Mouse (Mus musculus) kidney, embryonic 14.5 days (tissue): ENCODE data around the gene Ppm1l. TPM values are rescaled to one million over a fixed set of nuclear protein-coding genes. Genes with fewer than 3 reads are reported as not detected.

Experiments
- ATAC-seq: fragments of 200-750 bp; cut with Nextera tagmentation; 2 replicates; pipeline ENCODE4 v1.8.0; 2017; ENCODE audit warnings: moderate number of reproducible peaks, mild to moderate bottlenecking, moderate TSS enrichment, moderate library complexity; ENCODE audit not compliant: low FRiP score, low TSS enrichment
- H3K27ac ChIP-seq: fragments of 300-500 bp; sonication (generic); 2 replicates; pipeline ENCODE4 v1.5.1; 2014; ENCODE audit warnings: low read depth, mild to moderate bottlenecking, low read length, moderate library complexity, mixed read lengths
- H3K27me3 ChIP-seq: fragments of 300-500 bp; sonication (generic); 2 replicates; pipeline ENCODE4 v1.6.1; 2014; ENCODE audit warnings: mild to moderate bottlenecking, low read length; ENCODE audit not compliant: control insufficient read depth, insufficient read depth
- H3K36me3 ChIP-seq: fragments of 300-500 bp; sonication (generic); 2 replicates; pipeline ENCODE4 v1.6.1; 2014; ENCODE audit warnings: low read length, mixed read lengths; ENCODE audit not compliant: control insufficient read depth, insufficient read depth
- H3K4me1 ChIP-seq: fragments of 300-500 bp; sonication (generic); 2 replicates; pipeline ENCODE4 v1.6.1; 2014; ENCODE audit warnings: low read length, mixed read lengths; ENCODE audit not compliant: control insufficient read depth, insufficient read depth
- H3K4me2 ChIP-seq: fragments of 300-500 bp; sonication (generic); replicated peaks from 2 replicates; pipeline ENCODE4 v1.6.1; 2014; ENCODE audit warnings: low read depth, mild to moderate bottlenecking, low read length
- H3K4me3 ChIP-seq: fragments of 300-500 bp; sonication (generic); 2 replicates; pipeline ENCODE4 v1.5.1; 2014; ENCODE audit warnings: mild to moderate bottlenecking, low read length
- H3K9ac ChIP-seq: fragments of 300-500 bp; sonication (generic); 2 replicates; pipeline ENCODE4 v1.6.1; 2014; ENCODE audit warnings: low read depth, mild to moderate bottlenecking, low read length, moderate library complexity
- H3K9me3 ChIP-seq: fragments of 300-500 bp; sonication (generic); 2 replicates; pipeline ENCODE4 v1.6.1; 2016; ENCODE audit warnings: low read length; ENCODE audit not compliant: control insufficient read depth
- WGBS: fragments of 180-500 bp; shearing (Covaris S2); extraction: QIAGEN DNeasy Blood & Tissue Kit; methylation state at CpG from one replicate; pipeline ENCODE4 v1.1.7; 2014; 5-methylcytosine and 5-hydroxymethylcytosine counted together
- polyA plus RNA-seq: library from polyadenylated mRNA; unstranded; fragments of >200 nt; fragmentation: Nextera tagmentation; extraction: Ambion mirVana; gene quantifications from 2 replicates; pipeline ENCODE4 v1.2.1, GENCODE M21; 2014

Gene Ppm1l
- polyA plus RNA-seq, 1 experiment from 2014 or later = 6.7 TPM

DNA sequence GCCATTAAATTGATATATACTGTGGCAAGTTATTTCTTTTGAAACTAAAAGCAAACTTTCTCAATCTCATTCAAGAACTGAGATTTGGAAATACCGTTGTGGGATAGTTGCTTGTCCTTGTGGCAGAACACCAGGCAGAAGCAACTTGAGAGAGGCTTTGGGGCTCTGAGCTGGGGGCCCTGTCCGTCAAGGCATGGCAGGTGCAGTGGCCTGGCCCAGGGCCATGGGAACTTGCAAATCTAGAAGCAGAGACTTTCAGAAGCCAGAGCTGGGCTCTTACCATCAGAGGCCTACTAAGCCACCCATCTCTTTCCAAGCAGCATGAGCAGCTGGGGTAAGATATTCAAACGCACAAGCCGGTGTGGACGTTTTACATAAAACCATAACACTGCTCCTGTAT, 139.4 kb downstream of the Ppm1l start:
- no peaks in the 10 kb centered on the region for H3K4me1 ChIP-seq
- no peaks in the 10 kb centered on the region for H3K27me3 ChIP-seq
- H3K27ac ChIP-seq = no peak overlapping the region
- 87% methylated on average over 5 of the region's 5 CpGs for WGBS
- no peak for ATAC-seq
- H3K9me3 ChIP-seq = no peaks in the 10 kb centered on the region
- no peak overlapping the region for H3K9ac ChIP-seq
- H3K4me3 ChIP-seq = no peak overlapping the region
- no peaks in the 10 kb centered on the region for H3K36me3 ChIP-seq
- H3K4me2 ChIP-seq = no peak overlapping the region

DNA sequence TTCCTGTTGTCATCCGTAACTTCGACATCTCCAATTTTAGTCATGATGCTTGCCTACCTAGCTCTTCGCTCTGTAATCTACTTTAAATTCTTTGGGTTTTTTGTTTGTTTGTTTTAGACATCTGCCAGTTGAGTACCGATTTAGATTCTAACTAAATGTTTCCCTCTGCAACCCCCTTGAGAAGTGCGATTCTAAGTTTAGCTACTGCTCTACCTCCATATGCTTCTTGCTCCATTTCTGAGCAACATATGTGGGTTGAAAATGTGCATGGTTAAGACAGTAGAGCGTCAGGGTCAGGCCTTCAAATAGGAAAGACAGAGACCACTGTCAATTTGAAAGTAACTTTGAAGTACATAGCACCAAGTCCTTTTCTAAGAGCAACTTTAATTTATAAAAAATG, 142.1 kb downstream of the Ppm1l start:
- WGBS = 92% methylated on average over 6 of the region's 6 CpGs
- H3K4me1 ChIP-seq = no peaks in the 10 kb centered on the region
- no peaks in the 10 kb centered on the region for H3K27me3 ChIP-seq
- H3K4me2 ChIP-seq = no peak overlapping the region
- no peak for ATAC-seq
- H3K27ac ChIP-seq = no peak overlapping the region
- no peaks in the 10 kb centered on the region for H3K9me3 ChIP-seq
- no peak overlapping the region for H3K4me3 ChIP-seq
- no peaks in the 10 kb centered on the region for H3K36me3 ChIP-seq
- H3K9ac ChIP-seq = no peak overlapping the region

DNA sequence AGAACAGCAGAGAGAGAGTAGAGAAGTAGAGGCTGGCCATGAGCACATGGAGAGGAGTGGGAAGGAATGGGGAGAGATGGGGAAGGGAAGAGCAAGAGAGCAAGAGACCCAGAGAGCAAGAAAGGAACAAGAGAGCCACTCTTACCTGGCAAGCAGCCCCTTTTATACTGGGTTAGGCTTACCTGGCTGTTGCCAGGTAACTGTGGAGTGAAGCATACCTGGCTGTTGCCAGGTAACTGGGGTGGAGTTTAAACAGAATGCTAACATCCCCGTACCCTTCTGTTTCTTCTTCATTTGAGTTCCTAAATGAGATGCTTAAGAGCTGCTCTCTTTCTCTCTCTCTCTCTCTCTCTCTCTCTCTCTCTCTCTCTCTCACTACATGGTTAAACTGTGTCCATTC, 145.3 kb downstream of the Ppm1l start:
- Histone ChIP-seq H3K9me3 (no peaks in the 10 kb centered on the region), H3K4me3 (no peak overlapping the region), H3K9ac (no peak overlapping the region), H3K27ac (no peak overlapping the region), H3K4me1 (no peaks in the 10 kb centered on the region), H3K27me3 (no peaks in the 10 kb centered on the region), H3K36me3 (no peaks in the 10 kb centered on the region), H3K4me2 (no peak overlapping the region)
- 86% methylated on average over 1 of the region's 1 CpGs for WGBS
- ATAC-seq = no peak

DNA sequence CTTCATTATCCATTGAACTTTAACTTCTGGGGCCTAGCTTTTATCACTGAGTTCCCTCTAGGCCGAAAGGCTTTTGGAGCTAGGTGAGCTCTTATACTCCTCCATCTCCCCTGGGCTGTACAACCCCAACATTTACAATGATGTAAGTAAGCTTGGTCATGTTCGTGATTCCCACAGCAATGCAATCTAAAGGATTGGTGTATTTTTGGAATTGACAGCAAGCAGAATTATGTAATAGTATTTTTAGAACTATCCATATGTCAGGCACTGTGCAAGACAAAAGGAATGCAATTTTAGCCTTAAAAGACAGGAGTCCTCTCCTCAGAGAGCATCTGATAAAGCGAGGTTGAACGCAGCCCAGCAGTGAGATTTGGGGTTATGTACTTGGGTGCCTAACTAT, 149.1 kb downstream of the Ppm1l start:
- no peaks in the 10 kb centered on the region for H3K36me3 ChIP-seq
- no peak overlapping the region for H3K27ac ChIP-seq
- no peaks in the 10 kb centered on the region for H3K4me1 ChIP-seq
- no peak overlapping the region for H3K9ac ChIP-seq
- WGBS = 90% methylated on average over 4 of the region's 4 CpGs
- no peak for ATAC-seq
- no peaks in the 10 kb centered on the region for H3K27me3 ChIP-seq
- no peaks in the 10 kb centered on the region for H3K9me3 ChIP-seq
- H3K4me2 ChIP-seq = no peak overlapping the region
- no peak overlapping the region for H3K4me3 ChIP-seq

DNA sequence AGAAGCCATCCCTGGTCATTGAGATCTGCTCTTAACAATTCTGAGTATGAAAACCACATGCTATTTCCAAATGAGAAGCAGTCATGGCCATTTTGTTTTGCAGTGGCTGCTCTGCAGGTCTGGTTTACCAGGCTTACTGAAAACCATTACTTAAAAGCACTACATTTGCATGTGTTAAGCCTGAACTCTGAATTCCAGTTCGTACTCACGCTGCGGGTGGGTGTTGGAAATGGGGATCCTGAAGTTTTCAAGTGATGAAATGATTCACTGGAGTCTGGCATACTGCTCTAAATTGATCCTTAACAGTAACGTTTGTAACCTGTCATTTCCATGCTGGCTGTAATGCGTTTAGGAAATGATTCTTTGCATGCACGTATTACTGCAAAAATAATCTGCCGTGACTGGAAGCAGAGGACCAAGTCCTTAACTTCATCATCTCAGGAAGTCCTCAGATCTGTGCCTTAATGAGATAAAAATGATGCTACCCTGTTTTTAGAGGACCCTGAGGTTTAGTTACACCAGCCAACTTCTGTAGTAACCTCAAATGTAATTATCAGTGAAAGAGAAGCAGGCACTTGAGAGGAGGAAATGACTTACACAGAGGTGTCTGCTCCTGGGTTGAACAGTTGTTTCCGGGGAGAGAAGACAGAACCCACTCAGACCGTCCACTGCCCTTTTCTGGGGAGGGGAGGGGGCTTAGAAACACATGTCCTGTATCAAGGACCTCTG, 151.8 kb downstream of the Ppm1l start:
- Histone ChIP-seq H3K9me3 (no peaks in the 10 kb centered on the region), H3K27me3 (no peaks in the 10 kb centered on the region), H3K9ac (no peak overlapping the region), H3K4me3 (no peak overlapping the region), H3K4me1 (no peaks in the 10 kb centered on the region), H3K27ac (no peak overlapping the region), H3K4me2 (no peak overlapping the region), H3K36me3 (no peaks in the 10 kb centered on the region)
- 50% methylated on average over 9 of the region's 9 CpGs for WGBS
- ATAC-seq = no peak; the same call in 1 of the 2 replicates

DNA sequence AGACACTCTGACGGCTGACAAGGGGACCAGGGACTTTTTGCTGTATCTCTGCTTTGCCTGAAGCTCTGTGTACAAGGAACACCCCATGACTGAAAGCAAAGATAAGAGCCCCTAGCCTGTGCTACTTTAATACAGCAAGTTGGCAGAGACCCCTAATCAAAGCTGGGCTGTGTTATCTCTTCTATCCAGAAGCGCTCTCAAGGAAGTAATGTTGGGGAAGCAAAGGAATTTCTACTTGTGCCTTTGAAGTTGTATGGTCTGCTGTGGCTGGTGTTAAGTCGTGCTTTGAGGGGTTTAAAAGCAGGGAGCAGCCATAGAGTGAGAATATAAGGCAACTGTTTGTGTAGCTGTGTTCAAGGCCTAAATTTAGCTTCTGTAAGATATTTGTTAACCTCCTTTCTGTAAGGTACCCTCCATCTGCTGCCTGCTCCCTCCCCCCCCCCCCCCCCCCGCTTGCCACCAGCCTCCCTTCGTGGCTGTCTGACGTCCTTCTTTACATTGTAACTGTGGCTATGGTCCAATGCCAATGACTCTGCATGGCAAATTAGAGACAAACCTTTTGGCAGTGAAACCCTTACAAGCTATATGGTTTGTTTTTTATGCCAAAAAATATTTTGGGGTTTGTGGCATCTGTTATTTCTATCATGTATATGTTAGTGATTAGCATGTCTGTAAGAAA, 152.9 kb downstream of the Ppm1l start:
- Histone ChIP-seq H3K4me1 (no peaks in the 10 kb centered on the region), H3K9me3 (no peaks in the 10 kb centered on the region), H3K27ac (no peak overlapping the region), H3K36me3 (no peaks in the 10 kb centered on the region), H3K4me3 (no peak overlapping the region), H3K4me2 (no peak overlapping the region), H3K27me3 (no peaks in the 10 kb centered on the region), H3K9ac (no peak overlapping the region)
- ATAC-seq = no peak
- WGBS = 40% methylated on average over 6 of the region's 6 CpGs

DNA sequence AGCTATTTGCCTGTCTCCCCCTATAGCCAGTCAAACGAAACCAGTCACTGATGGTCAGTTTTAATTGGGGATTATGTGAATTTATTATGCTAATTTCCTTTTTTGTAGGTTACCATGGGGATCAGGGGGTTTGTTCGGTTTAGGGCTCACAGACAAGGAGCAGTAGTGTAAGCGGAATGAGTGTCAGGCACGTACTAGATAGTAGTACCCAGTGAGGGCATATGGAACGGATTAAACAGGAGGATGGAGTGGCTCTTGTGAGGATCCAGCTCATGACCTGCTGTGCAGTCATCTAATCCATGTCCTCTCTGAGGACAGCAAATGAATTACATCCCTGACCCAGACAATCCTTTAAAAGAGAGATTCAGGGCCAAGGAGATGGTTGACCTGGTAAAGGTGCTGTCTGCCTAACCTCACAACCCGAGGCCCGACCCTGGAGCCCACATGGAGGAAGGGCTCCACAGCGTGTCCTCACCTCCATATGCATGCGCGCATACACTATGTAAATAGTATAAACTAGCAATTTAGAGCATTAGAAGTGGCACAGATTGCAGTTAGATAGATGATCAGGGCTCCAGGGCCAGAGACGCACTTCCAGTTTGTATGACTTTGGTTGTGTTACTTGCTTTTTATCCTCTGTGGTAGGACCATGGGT, 153.6 kb downstream of the Ppm1l start:
- no peak for ATAC-seq
- no peak overlapping the region for H3K4me2 ChIP-seq

DNA sequence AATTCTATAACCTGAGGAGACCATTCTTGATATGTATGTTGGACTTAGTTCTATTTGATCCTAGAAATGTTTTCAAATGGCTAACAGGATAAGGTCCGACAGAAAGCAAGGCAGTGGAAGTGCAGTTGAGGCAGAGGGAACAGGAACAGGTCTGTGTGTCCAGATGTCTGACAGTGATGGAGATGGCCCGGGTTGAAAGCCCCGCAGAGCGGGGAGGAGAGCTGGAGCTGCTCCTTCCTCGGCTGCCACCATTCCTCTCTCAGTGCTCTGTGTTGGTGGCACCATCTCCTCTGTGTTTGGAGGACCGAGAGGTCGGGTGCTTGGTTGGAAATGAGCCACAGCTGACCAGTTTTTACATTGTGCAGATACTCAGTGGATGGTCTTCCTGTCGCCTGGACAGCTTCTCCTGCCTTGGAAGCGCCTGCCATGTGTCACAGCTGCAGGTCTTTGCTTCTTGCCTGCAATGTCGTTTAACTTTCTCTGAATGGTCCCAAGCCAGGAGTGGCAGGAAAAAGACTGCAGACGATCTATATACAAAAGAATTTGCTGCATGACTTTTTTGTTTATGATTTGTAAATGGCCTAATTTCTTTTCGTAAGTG, 159.3 kb downstream of the Ppm1l start:
- Histone ChIP-seq H3K9ac (no peak overlapping the region), H3K4me3 (no peak overlapping the region), H3K27me3 (no peaks in the 10 kb centered on the region), H3K4me1 (no peaks in the 10 kb centered on the region), H3K4me2 (no peak overlapping the region), H3K36me3 (no peaks in the 10 kb centered on the region), H3K9me3 (no peaks in the 10 kb centered on the region), H3K27ac (no peak overlapping the region)
- ATAC-seq = no peak
- 65% methylated on average over 12 of the region's 12 CpGs for WGBS

More for the DNA sequence above, 153.6 kb downstream of the Ppm1l start:
- no peak overlapping the region for H3K4me3 ChIP-seq
- no peak overlapping the region for H3K27ac ChIP-seq
- H3K36me3 ChIP-seq = no peaks in the 10 kb centered on the region
- H3K9me3 ChIP-seq = no peaks in the 10 kb centered on the region
- 81% methylated on average over 11 of the region's 11 CpGs for WGBS
- H3K9ac ChIP-seq = no peak overlapping the region
- no peaks in the 10 kb centered on the region for H3K4me1 ChIP-seq
- no peaks in the 10 kb centered on the region for H3K27me3 ChIP-seq

DNA sequence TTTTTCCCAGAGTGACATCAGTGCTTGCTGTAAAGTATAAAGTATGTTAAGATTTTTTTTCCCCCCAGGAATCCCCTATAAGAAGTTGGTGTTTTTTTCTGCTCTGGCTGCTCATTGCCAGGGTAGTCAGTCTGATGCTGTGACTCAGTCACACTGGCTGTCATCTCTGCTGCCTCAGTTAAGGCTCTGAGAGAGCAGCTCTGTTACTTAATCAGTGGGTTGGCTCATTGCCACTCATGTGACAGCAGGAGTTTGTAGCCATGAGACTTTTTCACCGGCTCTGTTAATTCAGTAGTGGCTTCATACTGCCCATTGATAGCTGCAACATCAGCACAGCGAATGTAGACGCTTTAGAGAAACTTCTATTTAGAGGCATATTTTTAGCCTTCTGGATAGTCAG, 163.3 kb downstream of the Ppm1l start:
- Histone ChIP-seq H3K9me3 (no peaks in the 10 kb centered on the region), H3K36me3 (no peaks in the 10 kb centered on the region), H3K27ac (no peak overlapping the region), H3K9ac (no peak overlapping the region), H3K4me1 (no peaks in the 10 kb centered on the region), H3K4me2 (no peak overlapping the region), H3K27me3 (no peaks in the 10 kb centered on the region), H3K4me3 (no peak overlapping the region)
- no peak for ATAC-seq
- WGBS = 74% methylated on average over 3 of the region's 3 CpGs
